Mouse (Mus musculus) frontal cortex, postnatal 25 days (tissue): Measurements from ENCODE around the gene Ptdss2.
A peak's percentile ranks its signal among the peaks of the same experiment; 100 is the strongest.

Experiments
- DNase-seq, 2 experiments: peaks; one replicate each; pipeline ENCODE4 v3.0.0; 2022; ENCODE audit warnings: low spot score in 2 of 2

Gene Ptdss2

DNA sequence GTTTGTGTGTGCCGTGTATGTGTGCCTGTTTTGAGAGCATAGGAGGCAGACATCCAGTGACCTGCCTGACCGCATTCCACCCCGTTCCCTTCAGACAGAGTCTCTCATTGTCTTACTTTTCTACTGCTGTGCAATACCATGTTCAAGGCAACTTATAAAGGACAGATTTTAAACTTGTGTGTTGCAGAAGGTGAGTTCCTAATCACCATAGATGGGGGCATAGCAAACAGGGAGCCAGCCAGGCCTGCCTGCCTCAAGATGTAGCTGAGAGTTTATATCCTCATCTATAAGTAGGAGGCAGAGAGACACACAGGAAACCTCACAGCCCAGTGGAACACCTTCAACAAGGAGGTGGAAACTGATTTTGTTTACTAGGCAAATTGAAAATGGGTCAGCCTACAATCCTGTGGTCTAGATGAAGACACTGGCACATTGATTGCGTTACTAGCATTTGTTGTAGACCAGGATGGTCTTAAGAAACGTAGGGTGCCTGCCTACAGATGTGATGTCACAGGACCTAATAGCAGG is 51.2 kb downstream of the Ptdss2 start:
- no peak for DNase-seq

DNA sequence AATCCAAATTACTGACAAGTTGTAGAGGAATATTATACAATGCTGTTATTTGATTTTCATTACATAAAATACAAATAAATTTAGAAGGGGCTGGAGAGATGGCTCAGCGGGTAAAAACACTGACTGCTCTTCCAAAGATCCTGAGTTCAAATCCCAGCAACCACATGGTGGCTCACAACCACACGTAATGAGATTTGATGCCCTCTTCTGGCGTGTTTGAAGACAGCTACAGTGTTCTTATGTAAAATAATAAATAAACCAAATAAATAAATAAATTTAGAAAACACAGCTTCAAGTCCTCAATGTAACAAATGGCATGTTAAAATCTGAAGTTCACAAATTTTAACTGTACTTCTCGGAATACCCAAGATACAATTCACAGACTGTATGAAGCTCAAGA is 52.9 kb downstream of the Ptdss2 start:
- no peak for DNase-seq

DNA sequence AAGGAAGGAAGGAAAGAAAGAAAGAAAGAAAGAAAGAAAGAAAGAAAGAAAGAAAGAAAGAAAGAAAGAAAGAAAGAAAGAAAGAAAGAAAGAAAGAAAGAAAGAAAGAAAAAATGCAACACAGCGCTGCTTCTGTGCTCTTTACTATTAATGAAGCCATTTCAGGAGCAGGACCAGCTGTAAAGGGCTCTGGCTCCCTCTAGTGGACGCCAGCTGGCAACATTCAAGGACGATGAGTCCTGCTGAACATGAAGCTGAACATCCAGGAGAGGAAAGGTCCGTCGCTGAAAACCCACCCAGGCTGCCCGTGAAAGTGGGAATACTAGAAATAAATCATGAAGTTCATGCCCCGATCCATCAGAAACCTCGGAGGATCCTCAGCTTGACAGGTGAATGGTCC is 54.0 kb downstream of the Ptdss2 start:
- DNase-seq: peak; percentile 84 to 86

DNA sequence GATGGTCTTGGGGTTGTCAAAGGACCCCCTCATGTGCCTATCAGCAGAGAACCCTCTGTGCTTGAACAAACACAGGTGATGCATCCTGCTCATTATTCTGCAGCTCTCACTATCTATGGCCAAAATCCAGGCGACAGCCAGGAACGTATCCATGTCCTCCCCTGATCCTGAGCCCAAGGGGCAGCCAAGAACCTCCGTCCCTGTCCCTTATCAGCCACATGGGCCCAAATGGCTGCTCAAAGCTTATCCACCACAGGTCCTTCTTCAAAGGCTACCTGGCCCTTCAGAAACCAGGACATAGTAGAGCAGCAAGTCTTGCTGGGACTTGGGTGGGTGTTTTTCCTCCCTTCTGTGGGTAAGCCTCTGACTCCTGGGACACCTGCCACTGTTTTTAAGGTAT is 66.0 kb downstream of the Ptdss2 start:
- DNase-seq: no peak

DNA sequence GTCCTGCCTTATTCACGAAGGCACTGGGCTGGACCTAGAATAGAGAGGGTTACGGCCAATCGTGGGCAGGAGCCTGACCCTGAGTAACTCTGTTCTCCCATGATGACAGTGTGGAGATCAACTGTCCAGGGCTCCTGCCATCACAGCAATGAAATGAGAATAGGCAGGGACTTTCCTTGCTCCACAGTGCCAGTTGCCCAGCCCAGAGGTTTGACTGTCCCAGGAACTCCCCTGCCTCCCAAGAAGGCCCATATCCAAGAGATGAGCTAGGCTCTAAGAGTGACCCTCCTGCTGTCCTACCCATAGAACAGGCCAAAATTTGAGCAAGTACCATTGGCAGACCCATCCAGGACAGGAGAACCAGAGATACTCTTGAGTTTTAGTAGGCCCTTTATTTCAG is 66.6 kb downstream of the Ptdss2 start:
- DNase-seq: no peak

DNA sequence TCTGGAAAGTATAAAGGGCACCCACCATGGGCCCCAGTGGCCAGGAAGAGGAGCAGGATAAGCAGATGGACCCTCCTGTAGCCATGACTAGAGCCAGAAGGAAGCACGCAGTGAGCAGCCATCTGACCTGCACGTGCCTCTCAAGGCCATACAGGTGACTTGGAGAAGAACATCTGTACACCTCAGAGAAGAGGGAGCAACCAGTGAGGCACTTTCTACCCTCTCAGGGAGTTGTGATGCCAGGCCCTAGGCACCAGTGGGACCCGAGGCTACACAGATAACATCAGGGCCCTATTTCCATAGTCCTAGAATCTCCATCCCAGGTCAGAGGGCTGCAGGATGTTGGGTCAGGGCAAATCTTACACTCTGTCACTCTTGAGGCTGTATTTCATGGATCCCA is 68.0 kb downstream of the Ptdss2 start:
- no peak for DNase-seq

DNA sequence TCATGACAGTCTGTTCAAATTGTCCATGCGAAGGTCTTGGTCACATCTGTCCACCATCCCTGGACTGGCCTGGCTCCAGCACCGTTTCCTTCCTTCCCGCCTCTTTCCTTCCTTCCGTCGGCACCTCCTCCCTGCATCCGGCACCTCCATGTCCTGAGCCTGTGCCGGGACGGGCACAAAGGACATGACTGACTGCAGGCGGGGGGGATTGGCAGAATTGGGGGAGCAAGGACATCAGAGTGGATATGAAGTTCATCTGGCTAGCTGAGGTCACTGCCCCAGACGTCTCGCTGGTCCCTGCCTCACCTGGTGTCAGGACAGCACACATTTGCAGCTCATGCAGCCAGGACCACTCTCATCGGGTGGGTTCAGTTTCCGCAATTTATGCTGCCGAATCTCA is 68.9 kb downstream of the Ptdss2 start:
- no peak for DNase-seq

DNA sequence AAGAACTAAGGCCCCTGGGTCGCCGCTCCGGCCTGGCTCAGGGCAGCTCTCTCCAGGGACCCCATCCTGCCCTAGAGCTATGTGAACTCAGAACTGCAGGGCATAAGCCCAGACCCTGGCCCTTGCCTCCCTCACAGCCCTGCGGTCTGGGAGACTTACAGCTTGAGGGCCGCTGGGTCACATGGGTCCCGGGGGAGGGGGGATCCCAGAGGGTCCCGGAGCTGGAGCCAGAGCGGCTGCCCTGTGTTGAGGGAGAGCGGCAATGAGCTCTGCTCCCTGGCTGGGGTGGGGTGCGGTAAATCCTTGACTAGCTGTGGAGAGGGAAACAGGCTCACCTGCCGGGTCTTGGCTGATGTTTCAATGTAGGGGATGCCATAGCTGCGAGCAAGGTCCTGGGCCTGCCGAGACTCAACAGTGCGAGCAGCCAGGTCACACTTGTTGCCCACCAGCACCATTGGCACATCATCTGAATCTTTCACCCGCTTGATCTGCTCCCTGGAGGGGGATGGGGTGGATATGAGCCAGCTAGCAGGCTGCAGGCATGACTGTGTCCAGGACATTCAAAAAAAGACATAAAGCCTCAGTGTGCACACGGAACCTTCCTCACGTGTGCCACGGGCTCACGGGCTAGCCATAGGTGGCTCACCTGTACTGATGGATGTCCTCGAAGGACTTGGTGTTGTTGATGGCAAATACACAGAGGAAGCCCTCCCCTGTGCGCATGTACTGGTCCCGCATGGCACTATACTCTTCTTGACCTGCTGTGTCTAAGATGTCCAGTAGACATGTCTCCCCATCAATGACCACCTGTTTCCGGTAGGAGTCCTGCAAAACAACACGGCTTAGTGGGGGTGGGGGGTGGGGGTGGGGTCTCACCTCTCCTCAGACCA is 69.9 kb downstream of the Ptdss2 start:
- DNase-seq: no peak

DNA sequence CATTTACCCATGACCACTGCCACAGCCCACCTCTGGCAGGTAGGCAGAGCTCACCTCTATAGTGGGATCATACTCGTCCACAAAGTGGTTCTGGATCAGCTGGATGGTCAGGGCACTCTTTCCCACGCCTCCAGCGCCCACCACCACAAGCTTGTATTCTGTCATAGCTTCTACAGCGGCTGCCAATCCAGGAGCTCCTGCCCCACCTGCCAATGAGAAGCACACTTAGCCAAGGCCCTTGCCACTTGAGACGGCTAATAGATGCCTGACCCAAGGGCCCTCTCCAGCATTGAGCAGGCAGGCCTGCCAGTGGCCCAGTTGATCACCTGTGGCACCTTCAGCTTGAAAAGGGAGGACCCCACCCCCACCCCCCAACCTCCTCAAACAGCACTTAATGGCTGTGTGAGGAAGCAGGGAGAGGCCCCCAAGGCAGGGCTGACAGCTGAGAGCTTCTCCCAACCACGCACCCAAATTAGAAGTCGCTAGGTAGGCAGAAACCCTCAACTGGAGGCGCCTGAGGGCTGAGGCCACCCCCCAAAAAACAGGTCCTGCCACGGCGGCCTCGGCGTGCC is 70.7 kb downstream of the Ptdss2 start:
- DNase-seq: no peak

DNA sequence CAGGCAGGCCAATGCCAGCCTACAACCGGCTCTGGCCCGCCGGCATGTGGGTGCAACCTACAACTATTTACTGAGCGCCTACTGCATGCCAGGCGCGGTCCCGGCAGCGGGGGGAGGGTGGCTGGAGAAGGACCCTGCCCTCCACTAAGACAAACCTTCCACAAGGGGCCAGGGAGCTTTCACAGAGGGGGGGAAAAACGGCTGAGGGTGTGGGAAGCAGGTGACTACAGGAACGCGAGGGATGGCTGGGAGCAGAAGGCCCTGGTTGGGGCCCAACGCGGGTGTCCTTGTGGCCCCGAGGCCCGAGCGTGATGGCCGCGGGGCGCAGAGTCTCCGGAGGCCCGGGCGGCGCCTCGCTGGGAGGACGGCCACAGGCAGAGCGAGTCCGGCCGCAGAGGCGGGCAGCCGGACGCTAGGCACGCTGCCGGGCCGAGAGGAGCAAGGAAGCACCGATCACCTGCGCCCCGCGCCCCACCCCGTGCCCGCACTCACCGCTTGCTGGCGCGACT is 71.2 kb downstream of the Ptdss2 start:
- DNase-seq: no peak

DNA sequence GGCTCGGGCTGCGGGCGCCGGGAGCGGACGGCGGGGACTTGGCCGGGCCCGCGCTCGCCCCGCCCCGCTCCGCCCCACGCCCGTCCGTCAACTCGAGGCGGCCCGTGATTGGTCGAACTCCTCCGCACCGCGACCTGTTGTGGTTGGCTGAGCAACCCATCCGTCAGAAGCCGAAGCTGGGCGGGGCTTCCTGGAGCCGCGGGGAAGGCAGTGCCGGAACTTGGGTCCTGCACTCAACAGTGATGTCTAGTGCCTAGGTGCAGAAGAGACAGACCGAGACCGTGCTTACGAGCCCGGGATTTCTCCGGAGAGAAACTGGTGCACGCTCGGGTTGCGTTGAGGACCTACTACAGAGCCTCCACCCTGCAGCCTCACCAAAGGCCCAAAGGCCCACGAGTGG is 71.8 kb downstream of the Ptdss2 start, which contains the start of the genes Hras and Lrrc56:
TSS of gene Hras (minus strand) at position 58 of the 400 bp plus-strand sequence.
TSS of gene Lrrc56 (plus strand) at position 210 of the 400 bp plus-strand sequence.
- peak; percentile 94 to 97 for DNase-seq

DNA sequence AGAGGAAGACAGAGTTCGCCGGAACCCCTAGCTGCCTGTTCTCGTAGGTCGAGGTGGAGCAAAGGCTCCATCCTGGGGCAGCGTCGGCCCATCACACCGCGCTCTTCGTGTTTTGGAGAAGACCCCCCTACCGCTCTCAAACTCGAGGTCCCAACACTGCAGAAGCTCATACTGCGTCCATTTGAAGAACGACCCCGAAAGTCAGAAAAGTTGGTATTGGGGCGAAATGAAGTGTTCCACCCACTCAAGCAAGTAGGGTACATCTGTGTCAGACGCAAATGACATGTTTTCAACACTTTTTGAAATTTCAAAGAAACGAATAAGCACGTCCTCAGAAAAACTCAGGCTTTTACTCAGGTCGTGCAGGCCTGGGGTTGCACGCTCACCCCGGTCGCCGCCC is 72.2 kb downstream of the Ptdss2 start:
- DNase-seq: no peak

DNA sequence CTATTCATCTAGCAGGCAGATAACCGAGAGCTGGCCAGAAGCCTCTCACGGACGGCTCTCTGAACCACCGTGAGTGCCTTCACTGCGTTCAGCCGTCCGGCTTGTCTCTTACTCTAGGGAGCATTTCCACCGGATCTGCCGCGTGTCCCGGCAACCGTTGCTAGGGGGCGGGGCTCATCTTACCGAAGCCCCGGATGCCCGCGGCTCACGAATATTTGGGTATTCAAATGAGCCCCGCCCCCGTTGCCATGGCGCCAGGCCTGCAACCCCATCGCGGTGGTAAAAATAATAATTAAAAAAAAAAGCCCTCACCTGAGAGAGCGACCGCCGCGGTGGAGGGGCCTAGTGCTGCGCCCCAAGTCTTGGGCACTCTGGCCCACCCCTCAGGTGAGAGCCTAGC is 72.6 kb downstream of the Ptdss2 start:
- peak; percentile 70 to 79 for DNase-seq

DNA sequence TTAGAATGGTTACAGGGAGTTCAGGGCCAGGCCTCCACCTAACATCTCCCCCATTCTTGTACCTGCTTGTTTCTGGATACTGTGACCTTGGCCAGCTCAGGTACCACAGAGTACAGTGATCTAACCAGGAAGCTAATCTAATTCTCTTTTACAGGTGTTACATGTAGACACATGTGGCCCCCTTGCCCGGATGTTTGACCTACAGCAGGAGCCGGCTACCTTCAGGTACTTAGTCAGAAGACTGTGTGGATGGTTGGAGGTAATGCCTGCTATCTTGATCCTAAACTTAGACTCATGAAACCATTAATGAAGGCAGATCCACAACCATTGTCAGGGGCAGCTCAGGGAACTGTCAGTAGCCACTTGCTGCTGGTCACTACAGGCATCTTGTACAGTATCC is 73.6 kb downstream of the Ptdss2 start:
- DNase-seq: no peak

DNA sequence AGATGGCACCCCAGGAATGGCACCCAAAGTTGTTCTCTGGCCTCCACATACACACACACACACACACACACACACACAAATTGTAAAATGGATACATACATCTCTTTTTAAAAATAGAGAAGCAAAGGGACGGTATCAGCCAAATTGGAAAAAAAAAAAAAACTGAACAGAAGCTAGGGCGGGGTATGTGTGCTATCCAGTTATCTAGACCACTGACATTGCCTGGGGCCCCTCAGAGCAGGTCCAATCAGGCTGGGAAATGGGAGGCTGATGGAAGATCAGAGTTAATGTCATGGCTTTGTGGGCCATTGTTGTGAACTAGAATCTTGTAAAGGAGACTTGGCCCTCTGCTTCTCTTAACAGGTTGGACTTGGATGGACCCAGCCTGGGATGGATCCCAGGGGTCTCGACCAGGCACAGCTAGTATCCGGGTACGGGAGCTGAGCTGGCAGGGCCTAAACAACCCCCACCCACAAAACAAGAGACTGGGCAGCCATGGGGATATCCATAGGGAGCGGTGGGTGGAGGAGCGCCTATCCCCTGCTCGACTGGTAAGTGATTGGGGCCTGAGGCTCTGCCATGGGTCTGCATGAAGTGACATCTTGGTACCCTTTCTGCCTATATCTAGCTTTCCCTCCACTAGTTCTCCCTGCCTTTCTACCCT is 74.6 kb downstream of the Ptdss2 start:
- no peak for DNase-seq

DNA sequence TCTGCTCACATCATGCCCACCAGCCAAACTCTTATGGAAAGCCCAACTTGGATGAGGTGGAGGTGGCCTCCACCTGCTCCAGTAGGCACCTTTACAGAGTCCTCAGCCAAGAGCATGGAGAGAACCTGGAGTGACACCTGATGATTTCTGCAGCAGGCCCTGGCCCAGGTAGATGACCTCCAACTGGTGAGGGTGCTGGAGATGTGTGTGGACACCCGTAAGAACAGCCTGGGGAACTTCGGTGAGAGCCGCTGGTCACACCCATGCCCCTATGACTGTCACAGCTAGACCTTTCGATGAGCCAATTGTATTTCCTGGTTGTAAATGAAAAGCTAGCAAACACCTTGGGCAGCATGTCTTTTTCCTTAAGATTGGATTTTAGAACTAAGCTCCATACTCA is 75.9 kb downstream of the Ptdss2 start:
- no peak for DNase-seq

DNA sequence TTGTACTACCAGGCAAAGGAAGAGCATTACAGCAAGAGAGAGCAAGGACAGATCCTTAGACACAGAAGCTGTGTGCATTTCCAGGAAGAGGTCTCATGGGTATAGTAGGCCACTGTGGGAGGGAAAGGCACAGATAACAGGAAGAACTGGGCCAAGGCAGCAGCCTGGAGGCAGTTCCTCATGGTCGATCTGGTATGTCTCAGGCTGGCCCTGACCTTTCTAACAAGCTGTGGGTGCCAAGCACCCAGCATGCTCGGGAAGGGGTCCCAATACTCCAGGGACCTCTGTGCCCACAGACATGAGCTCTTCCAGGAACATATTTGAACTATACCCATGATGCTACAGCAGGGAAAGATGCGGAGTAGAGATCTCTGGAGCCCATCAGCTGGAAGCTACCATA is 82.4 kb downstream of the Ptdss2 start:
- DNase-seq: no peak

DNA sequence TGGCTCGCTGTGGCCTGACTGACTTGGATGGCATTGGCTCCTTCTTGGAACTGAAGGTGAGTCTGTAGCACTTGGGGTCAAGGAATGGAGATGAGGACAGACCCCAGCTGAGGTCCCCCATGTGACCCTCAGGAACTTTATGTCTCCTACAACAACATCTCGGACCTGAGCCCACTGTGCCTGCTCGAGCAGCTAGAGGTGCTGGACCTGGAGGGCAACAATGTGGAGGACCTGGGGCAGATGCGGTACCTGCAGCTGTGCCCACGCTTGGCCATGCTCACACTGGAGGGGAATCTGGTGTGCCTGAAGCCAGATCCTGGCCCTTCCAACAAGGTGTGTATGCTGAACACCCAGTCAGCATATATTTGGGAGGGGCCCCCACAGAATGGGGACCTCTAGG is 83.3 kb downstream of the Ptdss2 start:
- no peak for DNase-seq

DNA sequence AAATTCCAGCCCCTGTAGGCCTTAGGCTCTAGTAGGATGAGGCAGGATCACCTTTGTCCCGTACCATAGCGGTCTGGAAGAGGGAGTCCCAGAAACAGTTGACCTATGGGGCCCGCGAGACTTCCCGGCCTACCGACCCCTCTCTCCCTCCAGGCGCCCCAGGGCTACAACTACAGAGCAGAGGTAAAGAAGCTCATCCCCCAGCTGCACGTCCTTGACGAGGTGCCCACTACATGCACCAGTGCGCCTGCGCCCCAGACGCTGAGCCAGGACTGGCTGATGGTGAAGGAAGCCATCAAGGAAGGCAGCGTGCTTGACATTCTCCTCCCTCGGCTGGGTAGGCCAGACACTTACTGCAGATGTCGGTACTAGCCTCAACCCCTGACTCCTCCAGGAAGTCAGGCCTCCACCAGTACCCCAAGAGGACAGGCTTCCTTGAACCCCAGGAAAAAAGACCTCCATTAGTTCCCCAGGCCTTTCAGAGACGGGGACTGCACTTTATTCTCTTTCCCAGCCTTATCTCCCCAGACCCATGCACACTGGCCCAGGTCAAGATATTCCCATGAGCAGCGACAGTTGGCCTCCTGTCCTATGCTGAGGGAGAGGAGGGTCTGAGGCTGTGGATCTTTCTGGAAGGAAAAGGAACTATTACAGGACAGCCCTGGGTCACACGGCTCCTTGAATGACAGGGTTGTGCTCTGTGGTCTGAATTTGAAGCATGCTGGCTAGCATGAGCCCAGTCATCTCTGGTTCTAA is 84.2 kb downstream of the Ptdss2 start:
- no peak for DNase-seq
